Mouse (Mus musculus): Measurements from ENCODE around the gene Zdhhc25. TPM values are rescaled to one million over a fixed set of nuclear protein-coding genes. Genes with fewer than 3 reads are reported as not detected.

Gene Zdhhc25
- not detected in 2 replicates for polyA plus RNA-seq (2016; fragmentation: Nextera tagmentation; extraction: Ambion mirVana)

DNA sequence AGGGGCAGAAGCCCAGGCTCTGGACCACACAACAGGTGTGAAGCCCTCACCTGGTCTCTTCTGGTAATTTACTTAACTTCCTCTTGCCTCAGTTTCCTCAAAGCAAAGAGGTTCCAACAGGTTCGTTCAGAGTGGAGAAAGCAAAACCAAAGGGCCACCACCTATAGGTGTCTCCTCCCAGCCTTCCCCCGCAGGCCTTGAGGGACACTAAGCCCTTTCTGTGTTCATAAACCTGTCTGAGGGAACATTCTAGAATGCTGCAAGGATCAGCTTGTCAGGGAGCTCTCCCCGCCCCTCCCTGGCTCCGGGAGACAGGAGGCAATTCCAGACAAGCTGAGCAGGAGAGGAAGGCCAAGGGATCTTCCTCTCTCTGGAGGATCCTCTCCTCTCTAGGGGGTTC, at the start of gene Zdhhc25:
Zdhhc25 (plus strand) TSS at position 301 of the 400 bp plus-strand sequence.
- 83% methylated on average over 4 of the region's 4 CpGs for WGBS
- H3K36me3 ChIP-seq (replicated peaks), result no peaks in the 10 kb centered on the region
- H3K27me3 ChIP-seq, result no peaks in the 10 kb centered on the region
- H3K27ac ChIP-seq, result no peak within 1 kb of the TSS
- no peaks in the 10 kb centered on the region for H3K4me1 ChIP-seq
- H3K4me3 ChIP-seq (replicated peaks), result no peak within 1 kb of the TSS
- H3K9ac ChIP-seq, result no peak within 1 kb of the TSS
- H3K9me3 ChIP-seq, result no peaks in the 10 kb centered on the region
- H3K4me2 ChIP-seq, result no peak within 1 kb of the TSS
- no peak for ATAC-seq (ENCODE audit: low FRiP score)

DNA sequence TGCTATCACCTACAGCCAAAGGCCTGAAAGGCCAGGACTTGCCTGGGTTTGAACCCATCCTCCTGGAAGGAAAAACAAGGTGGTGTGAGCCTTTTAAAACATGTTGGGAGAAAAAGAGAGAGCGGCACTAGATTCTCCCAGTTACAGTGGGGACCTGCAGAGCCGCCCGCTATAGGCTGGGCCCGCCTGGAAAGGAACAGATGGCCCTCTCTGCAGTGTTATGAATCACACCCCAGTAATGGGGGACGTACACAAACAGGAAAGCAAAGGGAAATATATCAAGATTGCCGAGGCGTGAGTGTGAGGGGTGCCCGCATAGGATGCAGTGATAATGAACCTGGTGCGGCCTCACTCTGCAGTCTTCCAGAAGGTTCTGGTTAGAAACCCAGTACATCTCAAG, 47.2 kb upstream of the Zdhhc25 start:
- 87% methylated on average over 9 of the region's 9 CpGs for WGBS
- ATAC-seq (ENCODE audit: low FRiP score), result no peak

DNA sequence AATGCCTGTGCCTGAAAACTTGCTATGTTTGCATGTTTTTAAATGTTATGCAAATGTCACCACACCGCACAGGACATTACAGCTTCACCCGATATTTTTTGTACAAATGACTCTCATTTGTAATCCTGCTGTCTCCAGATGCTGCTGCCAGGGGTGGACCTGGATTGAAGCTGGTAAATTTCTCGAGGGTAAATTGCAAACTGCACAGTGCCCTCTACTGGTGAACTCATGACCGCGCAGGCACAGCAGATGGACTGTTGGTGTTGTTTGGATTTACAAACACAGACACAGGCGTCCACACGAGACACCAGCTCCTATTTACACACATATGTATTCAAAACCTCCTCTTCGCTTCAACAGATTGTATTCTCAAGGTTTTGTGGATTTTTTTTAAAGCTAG, 44.6 kb upstream of the Zdhhc25 start:
- Histone ChIP-seq H3K27me3 (no peaks in the 10 kb centered on the region; the same call in 1 of the 2 replicates), H3K4me2 (no peak overlapping the region), H3K9ac (no peak overlapping the region), H3K27ac (no peak overlapping the region), H3K4me1 (peaks cover 3% of the 10 kb centered on the region; the same call in 1 of the 2 replicates), H3K4me3 (replicated peaks) (no peak overlapping the region), H3K36me3 (replicated peaks) (no peaks in the 10 kb centered on the region), H3K9me3 (no peaks in the 10 kb centered on the region)
- ATAC-seq (ENCODE audit: low FRiP score), result no peak
- WGBS, result 21% methylated on average over 8 of the region's 8 CpGs

More for the DNA sequence above, 47.2 kb upstream of the Zdhhc25 start:
- Histone ChIP-seq H3K4me3 (replicated peaks) (no peak overlapping the region), H3K36me3 (replicated peaks) (no peaks in the 10 kb centered on the region), H3K4me2 (no peak overlapping the region), H3K27ac (no peak overlapping the region), H3K4me1 (no peaks in the 10 kb centered on the region), H3K9me3 (no peaks in the 10 kb centered on the region), H3K27me3 (no peaks in the 10 kb centered on the region; the same call in 1 of the 2 replicates), H3K9ac (no peak overlapping the region)

DNA sequence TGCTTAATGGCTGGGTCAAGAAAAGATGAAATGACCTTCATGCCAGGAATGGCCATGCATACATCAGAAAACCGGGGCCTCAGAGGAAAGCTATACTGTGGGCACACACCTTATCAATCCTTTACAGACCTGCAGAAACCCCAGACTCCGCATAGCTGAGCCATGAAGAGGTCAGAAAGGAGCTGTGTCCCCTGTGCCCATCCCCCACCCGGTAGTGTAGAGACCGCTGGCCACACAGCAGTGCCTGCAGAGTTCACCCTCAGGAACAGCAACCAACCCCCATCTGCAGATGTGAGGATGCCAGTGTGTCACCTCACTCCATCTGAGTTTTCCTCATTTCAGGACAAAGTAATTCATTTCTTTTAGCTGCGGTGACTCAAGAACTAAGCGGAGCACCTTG, 39.5 kb upstream of the Zdhhc25 start:
- no peak overlapping the region for H3K4me2 ChIP-seq
- no peak for ATAC-seq (ENCODE audit: low FRiP score)
- peaks cover 6% of the 10 kb centered on the region; the same call in 1 of the 2 replicates for H3K27me3 ChIP-seq
- peaks cover 14% of the 10 kb centered on the region for H3K4me1 ChIP-seq
- H3K36me3 ChIP-seq (replicated peaks), result no peaks in the 10 kb centered on the region
- 70% methylated on average over 6 of the region's 6 CpGs for WGBS
- H3K9ac ChIP-seq, result no peak overlapping the region
- H3K4me3 ChIP-seq (replicated peaks), result no peak overlapping the region
- H3K27ac ChIP-seq, result no peak overlapping the region
- no peaks in the 10 kb centered on the region for H3K9me3 ChIP-seq

DNA sequence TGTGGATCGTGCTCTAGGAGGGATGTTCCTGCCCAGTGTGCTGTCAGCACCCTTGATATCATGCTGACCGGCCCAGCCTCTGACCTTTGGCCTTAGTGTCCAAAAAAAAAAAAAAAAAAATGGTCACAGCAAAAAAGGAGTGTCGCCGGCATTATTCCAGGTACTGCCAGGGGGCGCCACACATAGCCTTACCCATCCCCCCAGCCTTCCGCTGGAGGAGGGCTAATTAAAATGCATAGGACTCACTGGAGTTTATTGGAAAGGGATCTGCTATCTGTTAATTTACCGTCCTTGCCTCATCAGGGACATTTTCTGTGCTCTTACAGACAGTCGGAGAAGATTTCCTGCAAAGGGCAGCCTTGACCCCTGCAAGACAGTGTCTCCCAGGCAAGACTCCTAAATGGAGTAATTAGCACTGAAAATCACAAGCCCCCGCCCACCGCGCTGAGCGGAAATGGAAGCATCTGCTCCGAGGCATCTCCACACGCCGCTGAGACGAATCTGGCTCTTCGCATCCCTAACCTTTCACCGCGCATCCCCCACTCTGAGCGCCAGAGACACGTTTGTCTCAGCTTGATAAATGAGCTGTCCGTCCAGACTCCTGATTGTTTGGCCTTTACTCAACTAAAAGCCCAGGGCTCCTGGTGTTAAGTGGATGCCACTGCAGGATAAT, 38.9 kb upstream of the Zdhhc25 start:
- Histone ChIP-seq H3K27ac (peak overlapping the region; percentile 2; the same call in 1 of the 2 replicates), H3K27me3 (peaks cover 6% of the 10 kb centered on the region; the same call in 1 of the 2 replicates), H3K36me3 (replicated peaks) (no peaks in the 10 kb centered on the region), H3K4me1 (peaks cover 14% of the 10 kb centered on the region), H3K4me3 (replicated peaks) (0 out of 2 replicates have a peak overlapping the region, but pooled peaks have one; percentile 2), H3K9me3 (no peaks in the 10 kb centered on the region), H3K4me2 (peak overlapping the region; percentile 32), H3K9ac (peak overlapping the region; percentile 36; the same call in 1 of the 2 replicates)
- WGBS, result 10% methylated on average over 22 of the region's 22 CpGs
- peak; percentile 55 for ATAC-seq (ENCODE audit: low FRiP score)

DNA sequence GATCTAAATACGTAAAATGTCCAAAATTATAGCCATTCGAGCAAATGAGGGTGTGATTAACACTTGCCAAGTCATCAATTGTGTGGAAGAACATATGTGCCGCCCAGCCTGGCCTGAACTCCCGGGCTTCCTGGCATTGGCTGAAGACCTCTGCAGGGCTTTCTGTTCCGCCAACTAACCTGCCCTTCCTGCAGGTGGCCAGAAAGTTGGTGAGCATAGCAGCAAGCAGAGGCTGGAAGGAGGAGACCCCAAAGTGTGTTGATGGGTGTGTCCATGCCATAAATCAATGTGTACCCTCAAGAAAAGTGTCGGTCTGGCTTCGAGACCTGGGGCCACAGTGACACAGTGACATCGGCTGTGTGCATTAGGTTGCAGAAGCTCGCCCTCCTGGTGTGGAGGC, 34.8 kb upstream of the Zdhhc25 start:
- Histone ChIP-seq H3K4me3 (replicated peaks) (no peak overlapping the region), H3K9ac (no peak overlapping the region), H3K4me2 (no peak overlapping the region), H3K9me3 (no peaks in the 10 kb centered on the region), H3K27ac (no peak overlapping the region), H3K27me3 (peaks cover 6% of the 10 kb centered on the region; the same call in 1 of the 2 replicates), H3K36me3 (replicated peaks) (no peaks in the 10 kb centered on the region), H3K4me1 (peaks cover 12% of the 10 kb centered on the region)
- WGBS, result 93% methylated on average over 9 of the region's 9 CpGs
- ATAC-seq (ENCODE audit: low FRiP score), result no peak

DNA sequence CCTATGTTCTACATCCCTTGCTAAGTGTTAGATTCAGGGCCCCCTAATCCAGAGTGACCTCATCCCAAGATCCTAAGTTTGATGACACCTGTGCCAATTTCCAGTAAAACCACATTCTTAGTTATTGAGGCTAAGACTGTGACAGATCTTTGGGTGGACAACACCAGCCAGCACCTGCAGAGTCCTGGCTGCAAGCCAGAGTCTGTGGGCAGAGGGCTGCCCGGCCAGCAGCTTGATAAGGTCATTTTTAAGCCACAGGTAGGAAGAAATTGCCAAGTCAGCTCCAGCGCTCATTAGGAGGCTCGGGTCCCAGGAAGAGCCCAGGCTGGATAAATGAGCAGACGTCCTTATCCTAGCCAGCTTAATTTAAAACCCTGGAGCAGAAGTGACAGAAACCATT, 34.3 kb upstream of the Zdhhc25 start:
- Histone ChIP-seq H3K27me3 (peaks cover 6% of the 10 kb centered on the region; the same call in 1 of the 2 replicates), H3K9ac (no peak overlapping the region), H3K9me3 (no peaks in the 10 kb centered on the region), H3K4me3 (replicated peaks) (no peak overlapping the region), H3K36me3 (replicated peaks) (no peaks in the 10 kb centered on the region), H3K4me1 (peaks cover 7% of the 10 kb centered on the region), H3K4me2 (no peak overlapping the region), H3K27ac (no peak overlapping the region)
- 79% methylated on average over 4 of the region's 4 CpGs for WGBS
- no peak for ATAC-seq (ENCODE audit: low FRiP score)

DNA sequence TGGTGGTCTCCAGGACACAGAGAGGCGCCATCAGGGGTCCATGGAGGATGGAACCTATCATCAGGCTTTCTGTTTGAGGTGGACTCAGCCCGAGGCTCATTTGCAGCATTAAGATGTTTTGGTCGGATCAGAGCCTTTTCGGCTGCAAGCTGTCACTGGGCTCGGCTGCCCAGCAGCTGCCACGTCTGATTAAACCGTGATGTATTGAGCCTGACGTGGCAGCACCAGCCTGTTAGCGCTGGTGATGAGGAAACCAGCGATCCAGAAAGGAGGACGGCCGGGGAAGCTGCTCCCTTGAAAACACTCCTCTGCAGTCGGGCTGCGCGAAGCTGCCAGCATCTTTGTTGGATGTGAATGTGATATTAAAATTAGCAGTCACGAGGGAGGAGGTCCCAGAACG, 29.4 kb upstream of the Zdhhc25 start:
- Histone ChIP-seq H3K9me3 (no peaks in the 10 kb centered on the region), H3K4me2 (no peak overlapping the region), H3K4me3 (replicated peaks) (no peak overlapping the region), H3K9ac (no peak overlapping the region), H3K36me3 (replicated peaks) (no peaks in the 10 kb centered on the region), H3K4me1 (no peaks in the 10 kb centered on the region), H3K27ac (no peak overlapping the region), H3K27me3 (no peaks in the 10 kb centered on the region)
- WGBS, result 74% methylated on average over 17 of the region's 17 CpGs
- ATAC-seq (ENCODE audit: low FRiP score), result no peak

DNA sequence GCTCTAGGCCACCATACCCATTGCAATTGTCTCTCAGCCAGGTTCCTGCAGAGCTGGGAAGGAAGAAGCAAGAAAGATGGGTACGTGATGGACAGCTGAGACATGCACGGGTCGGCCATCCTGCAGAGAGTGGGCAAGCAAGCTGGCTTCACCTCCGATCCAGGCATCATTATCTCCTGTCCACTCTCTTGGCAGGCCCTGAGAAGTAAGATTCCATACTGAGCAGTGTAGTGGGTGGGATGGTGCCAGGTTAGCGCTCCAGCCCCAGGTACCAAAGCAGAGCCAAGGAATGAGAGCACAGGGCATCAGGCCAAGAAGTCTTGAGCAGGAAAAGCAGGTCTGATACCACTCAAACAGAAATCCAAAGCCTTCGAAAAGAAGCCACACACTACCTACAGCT, 20.6 kb upstream of the Zdhhc25 start:
- H3K36me3 ChIP-seq (replicated peaks), result no peaks in the 10 kb centered on the region
- H3K4me1 ChIP-seq, result no peaks in the 10 kb centered on the region
- no peak for ATAC-seq (ENCODE audit: low FRiP score)
- 91% methylated on average over 6 of the region's 6 CpGs for WGBS
- no peak overlapping the region for H3K4me2 ChIP-seq
- H3K9me3 ChIP-seq, result no peaks in the 10 kb centered on the region
- H3K9ac ChIP-seq, result no peak overlapping the region
- no peak overlapping the region for H3K4me3 ChIP-seq (replicated peaks)
- no peak overlapping the region for H3K27ac ChIP-seq
- no peaks in the 10 kb centered on the region for H3K27me3 ChIP-seq

DNA sequence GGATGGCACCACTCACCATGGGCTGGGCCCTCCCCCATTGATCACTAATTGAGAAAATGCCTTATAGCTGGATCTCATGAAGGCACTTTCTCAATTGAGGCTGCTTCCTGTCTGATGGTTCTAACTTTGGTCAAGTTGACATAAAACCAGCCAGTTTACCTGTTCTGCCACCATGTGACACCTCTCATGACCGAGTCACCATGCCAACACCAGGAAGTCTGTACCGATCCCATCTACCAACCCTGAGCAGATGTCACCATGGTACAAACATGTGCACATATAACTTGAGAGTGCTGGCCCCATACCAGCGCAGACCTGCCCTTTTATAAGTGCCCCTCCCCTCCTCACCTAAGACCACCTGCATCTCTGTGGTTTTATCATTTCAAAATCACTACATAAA, 2.4 kb downstream of the Zdhhc25 start:
- WGBS, result 90% methylated on average over 3 of the region's 3 CpGs
- Histone ChIP-seq H3K9ac (no peak overlapping the region), H3K4me3 (replicated peaks) (no peak overlapping the region), H3K4me2 (no peak overlapping the region), H3K9me3 (no peaks in the 10 kb centered on the region), H3K27me3 (no peaks in the 10 kb centered on the region), H3K4me1 (no peaks in the 10 kb centered on the region), H3K36me3 (replicated peaks) (no peaks in the 10 kb centered on the region), H3K27ac (no peak overlapping the region)
- ATAC-seq (ENCODE audit: low FRiP score), result no peak

DNA sequence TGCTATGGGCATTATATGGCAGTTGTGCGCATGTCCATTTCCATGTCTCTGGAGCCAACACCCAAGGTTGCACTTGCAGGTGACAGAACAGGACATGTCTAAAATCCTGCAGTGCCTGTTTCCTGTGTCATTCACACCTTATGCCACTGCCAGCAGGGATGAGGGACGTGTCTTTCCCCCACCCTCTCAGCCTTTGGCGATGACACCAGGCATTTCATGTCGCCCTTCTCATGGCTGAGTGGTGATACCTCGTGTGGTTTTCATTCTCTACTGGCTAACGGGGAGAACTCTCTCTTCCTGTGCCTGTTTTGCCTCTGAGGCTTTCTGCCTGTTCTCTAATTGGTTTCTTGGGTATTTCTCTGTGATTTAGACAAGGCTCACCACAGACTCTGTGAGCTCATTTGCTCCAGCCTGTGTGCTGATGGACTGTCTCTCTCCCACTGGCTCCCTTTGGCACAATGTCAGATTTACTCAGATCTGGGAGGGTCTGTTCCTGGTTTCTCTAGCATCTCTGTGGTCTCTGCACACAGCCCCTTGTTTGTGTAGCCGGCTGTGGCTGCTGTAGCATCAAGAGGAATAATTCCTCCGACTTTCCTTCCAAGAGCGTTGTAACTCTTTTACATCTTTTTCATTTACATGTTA, 3.1 kb downstream of the Zdhhc25 start:
- no peak for ATAC-seq (ENCODE audit: low FRiP score)
- Histone ChIP-seq H3K4me2 (no peak overlapping the region), H3K9ac (no peak overlapping the region), H3K4me3 (replicated peaks) (no peak overlapping the region), H3K4me1 (no peaks in the 10 kb centered on the region), H3K36me3 (replicated peaks) (no peaks in the 10 kb centered on the region), H3K9me3 (no peaks in the 10 kb centered on the region), H3K27ac (no peak overlapping the region), H3K27me3 (no peaks in the 10 kb centered on the region)
- 82% methylated on average over 9 of the region's 9 CpGs for WGBS

DNA sequence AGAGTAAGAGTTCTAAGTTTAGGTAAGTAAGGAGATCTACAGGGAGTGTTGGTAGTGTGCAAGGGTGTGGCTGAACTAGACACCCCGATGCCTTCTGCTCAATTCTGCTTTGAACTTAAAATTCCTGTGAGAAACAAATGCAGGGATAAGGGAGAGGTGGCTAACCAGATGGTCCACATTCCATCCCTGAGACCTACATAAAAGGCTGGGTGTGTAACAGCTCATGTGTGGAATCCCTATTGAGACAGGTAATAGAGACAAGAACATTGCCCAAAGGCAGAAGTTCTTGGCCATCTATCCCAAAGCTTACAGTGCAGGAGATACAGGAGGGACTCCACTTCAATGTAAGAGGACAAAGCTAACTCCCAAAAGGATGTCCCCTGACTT, 3.6 kb downstream of the Zdhhc25 start:
- no peaks in the 10 kb centered on the region for H3K9me3 ChIP-seq
- 87% methylated on average over 1 of the region's 1 CpGs for WGBS
- H3K4me3 ChIP-seq (replicated peaks), result no peak overlapping the region
- no peak overlapping the region for H3K4me2 ChIP-seq
- H3K27me3 ChIP-seq, result no peaks in the 10 kb centered on the region
- no peak for ATAC-seq (ENCODE audit: low FRiP score)
- H3K36me3 ChIP-seq (replicated peaks), result no peaks in the 10 kb centered on the region
- H3K4me1 ChIP-seq, result no peaks in the 10 kb centered on the region
- no peak overlapping the region for H3K27ac ChIP-seq
- no peak overlapping the region for H3K9ac ChIP-seq

All from forebrain, embryonic 12.5 days (tissue).